Mouse (Mus musculus): ENCODE data around the gene Muc1.
"Not testable (repeated sequence)": the region's sequence is repeated elsewhere in the genome, so short reads cannot be mapped to it uniquely, and the experiment has no call there.

Gene Muc1

DNA sequence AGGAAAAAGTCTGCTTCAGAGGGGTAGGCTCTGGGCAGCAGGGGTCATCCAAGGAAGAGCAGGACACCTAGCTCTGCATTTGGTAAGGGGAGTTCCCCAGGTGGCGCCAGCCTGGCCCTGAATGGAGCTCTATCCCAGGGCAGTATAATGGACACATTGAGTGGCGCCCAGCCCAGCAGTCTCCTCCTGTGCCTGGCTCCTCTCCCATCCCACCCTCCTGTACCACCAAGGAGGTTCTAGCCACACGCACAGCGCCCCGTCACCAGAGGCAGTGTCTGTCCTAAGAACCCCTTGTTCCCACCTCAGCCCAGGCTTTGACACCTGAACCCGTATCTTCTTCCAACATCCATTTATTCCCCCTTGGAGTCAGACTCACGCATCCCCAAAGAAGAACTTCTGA lies 19.1 kb upstream of the Muc1 start:
- no peak for DNase-seq (ENCODE audit: low spot score in 2 of 2)

DNA sequence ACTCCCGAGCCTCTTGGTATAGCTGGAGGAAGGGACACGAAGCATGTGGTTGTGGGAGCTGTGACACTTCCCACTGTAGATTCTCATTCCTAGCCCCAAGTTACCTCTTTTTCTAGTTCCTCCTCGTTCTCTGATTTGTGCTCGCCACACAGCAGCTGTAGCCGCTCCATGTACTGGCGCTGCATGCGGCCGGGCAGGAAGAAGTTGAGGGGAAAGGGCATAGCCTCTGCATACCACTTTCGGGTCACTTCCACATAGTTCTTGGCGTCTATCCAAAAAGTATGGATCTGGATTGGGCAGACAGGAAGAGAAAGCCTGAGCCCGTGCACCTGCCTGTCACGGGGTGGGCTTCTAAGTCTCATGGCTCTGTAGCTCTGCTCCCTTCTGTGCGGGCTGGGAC lies 18.7 kb upstream of the Muc1 start:
- DNase-seq (ENCODE audit: low spot score in 2 of 2), result no peak

GRCm38 (mm10) chr3:89210731-89211130 lies 18.1 kb upstream of the Muc1 start:
- no peak for DNase-seq (ENCODE audit: low spot score in 2 of 2)

- DNase-seq (ENCODE audit: low spot score in 2 of 2), result peak; percentile 86 to 93
Measured at GRCm38 (mm10) chr3:89213803-89214530, 14.9 kb upstream of the Muc1 start.

DNA sequence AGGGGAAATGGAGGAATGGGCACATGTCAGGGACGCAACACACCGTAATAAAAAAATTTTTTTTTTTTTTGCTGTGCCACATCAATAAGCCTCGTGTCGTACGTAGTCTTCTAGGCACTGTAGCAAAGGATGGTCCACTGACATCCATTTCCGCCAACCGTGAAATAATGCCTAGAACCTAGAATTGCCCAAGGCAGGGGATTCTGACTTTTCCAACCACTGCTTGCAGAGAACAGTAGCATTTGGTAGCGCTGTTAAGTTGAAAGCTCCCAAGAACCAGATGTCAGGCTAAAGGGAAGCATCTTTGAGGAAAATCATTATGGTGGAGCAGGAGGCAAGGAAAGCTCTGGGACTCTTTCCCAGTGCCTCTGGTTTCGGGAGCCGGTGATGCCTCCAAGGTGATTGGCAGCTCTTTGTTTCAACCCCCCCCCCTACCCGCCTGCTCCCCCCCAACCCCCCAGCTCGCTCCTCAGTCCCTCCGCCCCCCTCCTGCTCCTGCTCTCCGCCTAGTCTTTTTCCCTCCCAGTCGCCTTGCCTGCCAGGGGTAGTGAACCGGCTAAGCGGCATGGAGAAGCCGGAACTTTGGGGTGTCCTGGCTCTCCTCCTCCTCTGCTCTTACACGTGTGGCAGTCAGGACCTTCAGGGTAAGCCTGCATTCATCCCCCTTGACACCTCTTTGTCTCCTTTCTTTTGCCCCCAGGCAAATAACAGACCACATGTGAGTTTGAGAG lies 14.0 kb upstream of the Muc1 start, which contains the start of gene Thbs3:
Gene Thbs3, plus strand, starts transcription at position 500 of the 731 bp plus-strand sequence.
- DNase-seq (ENCODE audit: low spot score in 2 of 2), result no peak

DNA sequence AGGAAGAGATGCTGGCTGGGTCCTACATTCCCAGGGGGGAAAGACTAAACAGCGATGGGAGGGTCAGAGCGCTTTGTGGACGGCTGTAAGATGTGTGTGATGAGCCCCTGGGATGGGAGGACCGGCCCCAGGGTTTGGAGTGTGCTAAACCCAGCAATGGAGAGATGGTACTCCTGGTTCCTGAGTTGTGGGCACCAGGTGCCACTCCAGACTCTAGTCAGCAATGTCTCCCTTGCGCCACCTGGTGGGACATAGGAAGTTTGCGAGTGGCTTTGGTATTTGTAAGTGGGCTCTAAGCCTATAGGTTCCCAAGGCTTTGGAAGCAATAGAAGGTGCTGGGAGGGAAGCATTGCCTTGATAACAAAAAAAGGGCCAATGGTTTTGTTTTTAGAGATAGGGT lies 13.0 kb upstream of the Muc1 start:
- peak; percentile 77 to 81 for DNase-seq (ENCODE audit: low spot score in 2 of 2)

GRCm38 (mm10) chr3:89216407-89216806 lies 12.4 kb upstream of the Muc1 start:
- not testable (repeated sequence) for DNase-seq (ENCODE audit: low spot score in 2 of 2)

DNA sequence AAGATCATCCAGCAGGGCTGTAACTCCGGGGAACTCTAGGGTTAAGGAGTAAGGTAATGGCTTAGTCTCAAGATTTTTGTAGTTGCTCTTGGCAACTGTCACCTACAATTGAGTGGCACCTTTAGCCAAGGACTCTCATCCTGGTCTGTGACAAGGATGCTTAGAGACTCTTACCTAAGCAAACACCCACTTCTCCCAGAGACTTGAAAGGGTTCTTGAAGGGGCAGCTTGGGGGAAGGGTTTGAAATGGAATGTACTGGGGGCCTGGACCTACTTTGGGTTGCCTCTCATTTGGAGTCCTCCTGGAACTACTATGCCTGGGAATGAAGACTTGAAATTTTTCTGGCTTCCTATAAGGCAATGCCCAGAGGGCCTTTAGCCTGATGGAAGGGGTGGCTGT lies 10.6 kb upstream of the Muc1 start:
- DNase-seq (ENCODE audit: low spot score in 2 of 2), result no peak

DNA sequence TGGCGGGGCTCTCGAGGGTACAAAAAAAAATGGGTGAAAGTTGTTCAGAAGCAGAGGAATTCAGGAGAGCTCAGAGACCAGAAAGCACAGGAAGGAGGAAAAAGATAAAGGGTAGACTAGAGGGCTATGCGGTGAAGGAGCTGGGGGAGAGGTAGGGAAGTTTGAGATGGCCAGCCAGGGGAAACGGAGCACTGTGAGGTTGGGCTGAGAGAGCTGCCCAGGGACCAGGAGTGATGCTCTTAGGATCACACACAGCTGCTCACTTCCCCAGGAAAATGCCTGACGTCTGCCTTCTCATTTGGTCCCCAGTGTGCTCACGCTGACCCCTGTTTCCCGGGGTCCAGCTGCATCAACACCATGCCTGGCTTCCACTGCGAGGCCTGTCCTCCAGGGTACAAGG lies 9.3 kb upstream of the Muc1 start:
- DNase-seq (ENCODE audit: low spot score in 2 of 2), result no peak

DNA sequence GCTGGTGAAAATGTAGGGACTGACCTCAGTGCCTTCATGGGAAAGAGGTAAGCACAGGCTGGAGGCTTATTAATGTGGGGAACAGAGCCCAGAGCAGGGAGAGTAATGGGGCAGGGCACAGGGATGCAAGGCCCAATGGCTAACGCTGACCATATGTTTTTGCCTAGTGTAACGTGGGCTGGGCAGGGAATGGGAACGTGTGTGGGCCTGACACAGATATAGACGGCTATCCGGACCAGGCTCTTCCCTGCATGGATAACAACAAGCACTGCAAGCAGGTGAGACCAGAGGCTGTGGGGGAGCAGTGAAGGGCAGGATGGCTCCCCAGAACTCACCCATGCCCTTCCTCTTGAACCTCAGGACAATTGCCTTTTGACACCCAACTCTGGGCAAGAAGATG lies 7.7 kb upstream of the Muc1 start:
- no peak for DNase-seq (ENCODE audit: low spot score in 2 of 2)

- no peak for DNase-seq (ENCODE audit: low spot score in 2 of 2)
Measured at GRCm38 (mm10) chr3:89224796-89225195, 4.1 kb upstream of the Muc1 start.

- DNase-seq (ENCODE audit: low spot score in 2 of 2), result no peak
Measured at GRCm38 (mm10) chr3:89225321-89225815, 3.5 kb upstream of the Muc1 start.

GRCm38 (mm10) chr3:89225918-89226317 lies 2.9 kb upstream of the Muc1 start:
- no peak for DNase-seq (ENCODE audit: low spot score in 2 of 2)

GRCm38 (mm10) chr3:89226361-89226760 lies 2.5 kb upstream of the Muc1 start:
- no peak for DNase-seq (ENCODE audit: low spot score in 2 of 2)

GRCm38 (mm10) chr3:89226900-89227299 lies 2.0 kb upstream of the Muc1 start, which contains the start of gene Mtx1:
TSS of gene Mtx1 (minus strand) at chr3:89227088.
- DNase-seq (ENCODE audit: low spot score in 2 of 2), result no peak

DNA sequence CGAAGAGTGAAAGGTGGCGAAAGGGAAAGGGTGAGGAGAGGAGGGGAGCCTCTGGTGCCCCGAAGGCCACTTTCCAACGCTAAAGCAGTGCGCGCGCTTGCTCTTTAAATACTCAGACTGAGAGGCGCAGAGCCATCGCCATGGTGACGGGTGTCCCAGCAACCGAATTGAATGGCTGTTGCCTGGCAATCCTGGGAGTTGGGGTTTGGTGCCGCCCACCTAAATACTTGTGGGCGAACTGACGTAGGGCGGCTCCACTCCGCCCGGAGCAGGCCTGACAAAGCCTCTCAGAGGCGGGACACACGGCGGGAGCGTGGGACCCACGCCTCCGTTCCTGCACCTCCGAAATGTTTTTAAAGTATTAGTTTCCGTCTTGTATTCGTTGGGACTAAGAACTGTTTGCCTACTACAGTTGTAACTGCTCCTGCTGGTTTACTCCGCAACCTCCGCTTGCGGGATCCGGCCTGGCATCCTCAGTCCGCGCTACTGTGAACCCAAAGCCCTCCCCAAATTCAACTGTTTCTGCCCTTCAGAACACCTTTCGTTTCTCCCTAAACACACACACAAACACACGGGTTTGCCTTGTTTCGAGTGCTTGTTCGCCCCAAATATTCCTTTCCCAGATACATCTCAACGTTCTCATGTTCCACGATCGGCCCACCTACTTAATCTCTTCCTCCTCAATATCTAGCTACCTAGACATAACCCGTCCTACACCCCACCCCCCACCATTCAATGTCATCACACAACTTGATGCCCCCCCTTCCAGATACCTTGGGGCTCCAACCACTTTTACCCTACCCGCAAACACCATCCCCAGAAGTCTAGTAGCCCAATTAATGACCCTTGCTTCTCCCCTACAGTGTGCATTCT lies 1.3 kb upstream of the Muc1 start:
- peak; percentile 71 to 80 for DNase-seq (ENCODE audit: low spot score in 2 of 2)

- DNase-seq (ENCODE audit: low spot score in 2 of 2), result peak; percentile 83 to 88
Measured at GRCm38 (mm10) chr3:89228180-89228549, 692 bp upstream of the Muc1 start.

- no peak for DNase-seq (ENCODE audit: low spot score in 2 of 2)
Measured at GRCm38 (mm10) chr3:89229276-89229675, 419 bp downstream of the Muc1 start.

GRCm38 (mm10) chr3:89230561-89230960 lies 1.7 kb downstream of the Muc1 start:
- DNase-seq (ENCODE audit: low spot score in 2 of 2), result no peak

DNA sequence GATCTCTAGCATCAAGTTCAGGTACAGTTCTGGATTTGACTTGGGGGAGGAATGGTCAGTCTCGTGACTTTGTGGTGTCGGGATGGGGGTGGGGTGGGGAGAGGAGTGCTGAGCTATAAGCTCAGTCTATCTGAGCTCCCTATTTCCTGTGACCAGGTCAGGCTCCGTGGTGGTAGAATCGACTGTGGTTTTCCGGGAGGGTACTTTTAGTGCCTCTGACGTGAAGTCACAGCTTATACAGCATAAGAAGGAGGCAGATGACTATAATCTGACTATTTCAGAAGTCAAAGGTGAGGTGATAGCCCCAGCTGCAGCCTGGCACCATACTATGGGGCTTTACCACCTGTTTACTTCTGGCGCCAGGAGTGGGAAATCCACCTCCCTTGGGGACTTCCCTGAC lies 2.5 kb downstream of the Muc1 start:
- DNase-seq (ENCODE audit: low spot score in 2 of 2), result no peak

DNA sequence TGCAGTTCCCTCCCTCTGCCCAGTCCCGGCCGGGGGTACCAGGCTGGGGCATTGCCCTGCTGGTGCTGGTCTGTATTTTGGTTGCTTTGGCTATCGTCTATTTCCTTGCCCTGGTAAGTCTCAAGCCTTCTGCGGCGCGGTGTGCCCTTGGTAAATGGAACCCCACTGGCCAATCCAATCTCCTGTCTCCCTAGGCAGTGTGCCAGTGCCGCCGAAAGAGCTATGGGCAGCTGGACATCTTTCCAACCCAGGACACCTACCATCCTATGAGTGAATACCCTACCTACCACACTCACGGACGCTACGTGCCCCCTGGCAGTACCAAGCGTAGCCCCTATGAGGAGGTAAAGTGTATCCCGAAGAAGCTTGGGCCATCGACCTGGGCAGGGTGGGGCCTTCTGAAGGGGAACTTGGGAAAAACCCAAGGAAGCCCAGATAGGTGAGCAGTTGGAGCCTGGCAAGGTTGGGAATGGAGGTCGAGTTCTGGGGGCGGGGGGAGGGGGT lies 3.0 kb downstream of the Muc1 start:
- DNase-seq (ENCODE audit: low spot score in 2 of 2), result no peak

DNA sequence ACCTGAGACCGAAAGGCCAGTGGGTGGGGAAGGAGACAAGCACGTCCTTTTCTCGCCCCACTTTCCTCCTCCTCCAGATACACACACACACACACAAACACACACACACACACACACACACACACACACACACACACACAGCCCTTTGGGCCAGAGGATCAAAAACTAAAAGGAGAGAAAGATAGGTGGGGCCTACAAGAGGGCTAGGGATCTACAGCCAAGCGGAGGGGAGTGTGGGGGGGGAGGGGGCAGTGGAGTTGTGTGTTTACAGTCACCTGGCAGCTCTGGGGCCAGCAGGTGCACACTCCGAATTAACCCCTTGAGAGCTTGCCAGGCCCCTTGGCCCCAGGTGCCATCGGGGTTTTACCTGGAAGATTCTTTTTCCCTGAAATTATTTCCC lies 3.8 kb downstream of the Muc1 start:
- DNase-seq (ENCODE audit: low spot score in 2 of 2), result no peak
